Mouse (Mus musculus): ENCODE measurements around the gene Lmo7. TPM values are rescaled to one million over a fixed set of nuclear protein-coding genes. Genes with fewer than 3 reads are reported as not detected.
A peak's percentile ranks its signal among the peaks of the same experiment; 100 is the strongest.

The Lmo7 gene
- 1.6 and 2.5 TPM in 2 replicates for polyA plus RNA-seq (2014; fragmentation: Nextera tagmentation; extraction: Ambion mirVana)

- peak within 1 kb of the TSS; percentile 65 for H3K9ac ChIP-seq
- peak; percentile 44 for DNase-seq (ENCODE audit: low spot score)
- H3K9me3 ChIP-seq (ENCODE audit: control insufficient read depth, low read length), result no peaks in the 10 kb centered on the region
- ATAC-seq (ENCODE audit: low FRiP score), result peak; percentile 68
- whole genome bisulfite sequencing, result under 1% methylated on average over 44 of the region's 51 CpGs
- H3K27ac ChIP-seq, result no peak within 1 kb of the TSS
- H3K4me1 ChIP-seq (replicated peaks; ENCODE audit: control insufficient read depth, insufficient read depth, low read length), result peaks cover 10% of the 10 kb centered on the region
- H3K27me3 ChIP-seq (ENCODE audit: control insufficient read depth, insufficient read depth, low read length), result peaks cover 41% of the 10 kb centered on the region
- H3K36me3 ChIP-seq (replicated peaks; ENCODE audit: control insufficient read depth, insufficient read depth), result no peaks in the 10 kb centered on the region
- peak within 1 kb of the TSS; percentile 57 for H3K4me3 ChIP-seq (replicated peaks; ENCODE audit: low read length)
- peak within 1 kb of the TSS; percentile 99 for H3K4me2 ChIP-seq (replicated peaks)
Observed at GRCm38 (mm10) chr14:101729237-101729971, at the start of gene Lmo7, which contains the start of gene Gm9922. Lmo7 (plus strand) TSS chr14:101729957. Gm9922 (minus strand) TSS chr14:101729814.

DNA sequence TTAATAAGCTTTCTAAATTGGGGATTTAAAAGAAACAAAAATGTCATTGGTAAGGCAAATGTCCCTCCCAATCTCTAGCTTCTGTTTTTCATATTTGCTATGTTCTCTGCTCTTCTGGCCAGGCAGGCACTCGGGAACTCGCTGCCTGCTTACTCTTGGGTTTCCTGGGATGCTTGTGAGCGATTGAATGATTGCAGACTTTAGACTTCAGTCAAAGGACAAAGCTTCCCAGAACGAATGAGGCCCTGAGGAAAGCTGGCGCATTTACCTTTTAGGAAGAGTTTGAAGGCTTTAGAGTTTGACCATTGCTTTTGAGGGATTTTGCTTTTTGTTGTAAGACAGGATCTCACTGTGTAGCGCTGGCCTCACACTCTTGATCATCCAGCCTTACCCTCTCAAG lies 42.1 kb upstream of the Lmo7 start:
- 87% methylated on average over 6 of the region's 6 CpGs for WGBS
- Histone ChIP-seq H3K27ac (no peak overlapping the region), H3K36me3 (replicated peaks; ENCODE audit: control insufficient read depth, insufficient read depth) (peaks cover 28% of the 10 kb centered on the region), H3K9ac (no peak overlapping the region), H3K4me3 (replicated peaks; ENCODE audit: low read length) (no peak overlapping the region), H3K27me3 (ENCODE audit: control insufficient read depth, insufficient read depth, low read length) (no peaks in the 10 kb centered on the region), H3K9me3 (ENCODE audit: control insufficient read depth, low read length) (no peaks in the 10 kb centered on the region), H3K4me1 (replicated peaks; ENCODE audit: control insufficient read depth, insufficient read depth, low read length) (no peaks in the 10 kb centered on the region), H3K4me2 (replicated peaks) (no peak overlapping the region)
- no peak for DNase-seq (ENCODE audit: low spot score)
- ATAC-seq (ENCODE audit: low FRiP score), result no peak

DNA sequence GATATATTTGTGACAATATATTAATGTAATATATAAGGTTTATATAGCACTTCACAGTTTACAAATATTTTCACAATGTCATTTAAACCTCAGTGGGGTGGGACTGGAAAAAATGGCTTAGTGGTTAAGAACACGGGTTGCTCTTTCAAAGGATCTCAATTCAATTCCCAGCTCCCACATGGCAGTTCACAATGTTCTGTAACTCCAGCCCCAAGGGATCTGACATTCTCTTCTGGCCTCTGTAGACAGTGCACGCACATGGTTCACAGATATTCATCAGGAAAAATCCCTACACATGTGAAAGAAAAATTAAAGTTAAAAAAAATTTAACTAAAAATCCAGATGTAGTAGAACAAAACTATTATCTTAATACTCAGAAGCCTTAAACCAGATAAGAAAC lies 41.4 kb upstream of the Lmo7 start:
- no peak overlapping the region for H3K4me3 ChIP-seq (replicated peaks; ENCODE audit: low read length)
- H3K27me3 ChIP-seq (ENCODE audit: control insufficient read depth, insufficient read depth, low read length), result no peaks in the 10 kb centered on the region
- peaks cover 30% of the 10 kb centered on the region for H3K36me3 ChIP-seq (replicated peaks; ENCODE audit: control insufficient read depth, insufficient read depth)
- H3K4me2 ChIP-seq (replicated peaks), result no peak overlapping the region
- H3K4me1 ChIP-seq (replicated peaks; ENCODE audit: control insufficient read depth, insufficient read depth, low read length), result no peaks in the 10 kb centered on the region
- no peak overlapping the region for H3K27ac ChIP-seq
- no peak overlapping the region for H3K9ac ChIP-seq
- 66% methylated on average over 2 of the region's 2 CpGs for WGBS
- DNase-seq (ENCODE audit: low spot score) (no peak), ATAC-seq (ENCODE audit: low FRiP score) (no peak)
- no peaks in the 10 kb centered on the region for H3K9me3 ChIP-seq (ENCODE audit: control insufficient read depth, low read length)

GRCm38 (mm10) chr14:101704479-101704878 lies 25.3 kb upstream of the Lmo7 start:
- 81% methylated on average over 4 of the region's 4 CpGs for WGBS
- H3K4me2 ChIP-seq (replicated peaks), result no peak overlapping the region
- no peak for DNase-seq (ENCODE audit: low spot score)

DNA sequence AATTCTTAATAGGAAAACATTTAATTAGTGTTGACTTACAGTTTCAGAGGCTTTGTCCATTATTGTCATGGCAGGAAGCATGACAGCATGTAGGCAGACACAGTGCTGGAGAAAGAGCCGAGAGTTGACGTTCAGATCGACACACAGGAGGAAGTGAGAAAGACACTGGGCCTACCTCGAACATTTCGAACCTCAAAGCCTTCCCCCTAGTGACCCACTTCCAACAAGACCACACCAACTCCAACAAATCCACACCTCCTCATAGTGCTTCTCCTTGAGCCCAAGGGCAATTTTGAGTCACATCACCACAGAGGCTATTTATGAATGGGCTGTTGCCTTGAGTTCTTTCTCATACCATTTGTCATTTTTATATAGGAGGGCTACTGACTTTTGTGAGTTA lies 22.7 kb upstream of the Lmo7 start:
- Histone ChIP-seq H3K4me2 (replicated peaks) (no peak overlapping the region), H3K9ac (no peak overlapping the region), H3K27ac (no peak overlapping the region), H3K27me3 (ENCODE audit: control insufficient read depth, insufficient read depth, low read length) (no peaks in the 10 kb centered on the region), H3K9me3 (ENCODE audit: control insufficient read depth, low read length) (no peaks in the 10 kb centered on the region), H3K4me3 (replicated peaks; ENCODE audit: low read length) (no peak overlapping the region), H3K36me3 (replicated peaks; ENCODE audit: control insufficient read depth, insufficient read depth) (no peaks in the 10 kb centered on the region), H3K4me1 (replicated peaks; ENCODE audit: control insufficient read depth, insufficient read depth, low read length) (no peaks in the 10 kb centered on the region)
- ATAC-seq (ENCODE audit: low FRiP score) (no peak), DNase-seq (ENCODE audit: low spot score) (no peak)
- WGBS, result 87% methylated on average over 5 of the region's 5 CpGs

More at GRCm38 (mm10) chr14:101704479-101704878, 25.3 kb upstream of the Lmo7 start:
- Histone ChIP-seq H3K4me3 (replicated peaks; ENCODE audit: low read length) (no peak overlapping the region), H3K9me3 (ENCODE audit: control insufficient read depth, low read length) (no peaks in the 10 kb centered on the region), H3K27me3 (ENCODE audit: control insufficient read depth, insufficient read depth, low read length) (no peaks in the 10 kb centered on the region), H3K4me1 (replicated peaks; ENCODE audit: control insufficient read depth, insufficient read depth, low read length) (no peaks in the 10 kb centered on the region), H3K27ac (no peak overlapping the region), H3K9ac (no peak overlapping the region), H3K36me3 (replicated peaks; ENCODE audit: control insufficient read depth, insufficient read depth) (no peaks in the 10 kb centered on the region)
- no peak for ATAC-seq (ENCODE audit: low FRiP score)

DNA sequence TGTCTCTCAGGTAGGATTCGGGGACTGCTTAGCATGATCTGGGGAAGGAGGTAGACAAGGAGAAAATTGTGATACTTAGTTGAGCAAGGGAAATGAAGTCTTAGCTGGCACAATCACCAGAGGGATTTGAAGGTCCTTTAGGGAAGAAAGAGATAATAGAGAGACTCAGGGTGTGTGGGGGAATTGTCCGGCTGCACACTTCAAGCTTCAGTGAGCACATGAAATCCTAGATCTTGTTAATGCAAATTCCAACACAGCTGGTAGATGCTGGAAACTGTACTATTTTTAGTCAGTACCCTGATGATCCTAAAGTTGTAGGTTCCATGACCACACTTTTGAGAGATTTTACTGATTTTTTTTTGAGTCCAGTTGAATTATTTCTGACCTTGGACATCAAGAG lies 15.3 kb upstream of the Lmo7 start:
- Histone ChIP-seq H3K4me3 (replicated peaks; ENCODE audit: low read length) (no peak overlapping the region), H3K4me1 (replicated peaks; ENCODE audit: control insufficient read depth, insufficient read depth, low read length) (no peaks in the 10 kb centered on the region), H3K9me3 (ENCODE audit: control insufficient read depth, low read length) (no peaks in the 10 kb centered on the region), H3K27me3 (ENCODE audit: control insufficient read depth, insufficient read depth, low read length) (no peaks in the 10 kb centered on the region), H3K4me2 (replicated peaks) (no peak overlapping the region), H3K36me3 (replicated peaks; ENCODE audit: control insufficient read depth, insufficient read depth) (no peaks in the 10 kb centered on the region), H3K27ac (no peak overlapping the region), H3K9ac (no peak overlapping the region)
- DNase-seq (ENCODE audit: low spot score), result no peak
- ATAC-seq (ENCODE audit: low FRiP score), result no peak
- WGBS, result 56% methylated on average over 2 of the region's 2 CpGs

GRCm38 (mm10) chr14:101729972-101730692 lies 375 bp downstream of the Lmo7 start:
- Histone ChIP-seq H3K4me1 (replicated peaks; ENCODE audit: control insufficient read depth, insufficient read depth, low read length) (peaks cover 10% of the 10 kb centered on the region), H3K9ac (peak overlapping the region; percentile 65; the same call in 1 of the 2 replicates), H3K4me3 (replicated peaks; ENCODE audit: low read length) (peak overlapping the region; percentile 57), H3K4me2 (replicated peaks) (peak overlapping the region; percentile 99), H3K27me3 (ENCODE audit: control insufficient read depth, insufficient read depth, low read length) (peaks cover 41% of the 10 kb centered on the region), H3K27ac (no peak overlapping the region), H3K9me3 (ENCODE audit: control insufficient read depth, low read length) (no peaks in the 10 kb centered on the region), H3K36me3 (replicated peaks; ENCODE audit: control insufficient read depth, insufficient read depth) (no peaks in the 10 kb centered on the region)
- WGBS, result 1% methylated on average over 28 of the region's 28 CpGs
- peak; percentile 41; the same call in 1 of the 2 replicates for ATAC-seq (ENCODE audit: low FRiP score)
- DNase-seq (ENCODE audit: low spot score), result no peak

DNA sequence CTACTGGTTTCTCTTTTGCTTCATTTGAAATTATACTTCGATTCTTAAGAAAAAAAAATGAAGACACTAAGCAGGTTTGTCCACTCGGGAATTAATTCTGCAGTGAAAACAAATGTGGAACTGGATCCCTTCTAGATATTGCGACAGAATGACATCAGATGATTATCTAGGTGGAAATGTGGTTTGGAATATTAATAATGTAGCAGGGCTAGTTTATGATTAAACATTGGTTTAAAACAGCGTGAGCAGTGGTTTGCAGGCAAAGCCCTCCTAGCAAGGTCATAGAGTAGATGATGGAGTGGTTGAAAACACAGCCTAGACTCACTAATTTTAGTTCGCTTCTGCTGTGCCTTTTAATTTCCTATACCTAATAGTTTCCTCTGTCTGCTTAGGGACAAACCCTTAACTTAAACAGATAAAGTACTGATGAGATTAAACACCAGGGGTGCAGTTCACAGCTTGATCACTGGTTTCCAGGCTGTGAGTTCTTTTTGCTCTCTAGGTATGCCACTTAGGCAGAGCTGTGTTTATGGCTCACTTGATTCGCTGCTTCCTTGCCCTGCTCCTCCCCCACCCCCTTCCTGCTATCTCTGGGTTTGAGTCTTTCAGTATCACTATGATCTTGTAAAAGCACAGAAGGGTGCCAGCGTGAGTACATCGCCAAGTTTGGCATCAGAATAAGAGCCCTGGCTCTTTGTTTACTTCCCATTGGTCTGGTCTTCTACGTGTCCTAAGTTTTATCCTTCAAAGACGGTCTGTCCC lies 4.0 kb downstream of the Lmo7 start:
- Histone ChIP-seq H3K9me3 (ENCODE audit: control insufficient read depth, low read length) (no peaks in the 10 kb centered on the region), H3K4me3 (replicated peaks; ENCODE audit: low read length) (no peak overlapping the region), H3K9ac (no peak overlapping the region), H3K4me2 (replicated peaks) (no peak overlapping the region), H3K27ac (no peak overlapping the region), H3K27me3 (ENCODE audit: control insufficient read depth, insufficient read depth, low read length) (peaks cover 26% of the 10 kb centered on the region), H3K36me3 (replicated peaks; ENCODE audit: control insufficient read depth, insufficient read depth) (no peaks in the 10 kb centered on the region), H3K4me1 (replicated peaks; ENCODE audit: control insufficient read depth, insufficient read depth, low read length) (peaks cover 10% of the 10 kb centered on the region)
- DNase-seq (ENCODE audit: low spot score) (no peak), ATAC-seq (ENCODE audit: low FRiP score) (no peak)
- WGBS, result 30% methylated on average over 10 of the region's 10 CpGs

DNA sequence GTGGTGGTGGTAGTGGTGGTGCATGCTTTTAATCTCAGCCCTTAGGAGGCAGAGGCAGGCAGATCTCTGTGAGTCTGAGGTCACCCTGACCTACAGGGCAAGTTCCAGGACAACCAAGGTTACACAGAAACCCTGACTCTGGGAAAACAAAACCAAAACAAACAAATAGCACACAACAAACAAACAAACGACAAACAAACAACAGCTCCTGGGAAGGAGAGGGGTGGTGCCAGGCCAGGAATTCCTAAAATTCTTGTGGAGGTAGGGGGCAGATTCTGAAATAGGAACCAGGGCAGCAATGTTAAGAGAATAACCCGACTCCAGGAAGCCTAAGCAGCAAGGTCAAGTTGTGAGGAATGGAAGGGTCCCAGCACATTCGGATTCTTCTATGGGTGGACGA lies 7.7 kb downstream of the Lmo7 start:
- no peak for DNase-seq (ENCODE audit: low spot score)
- Histone ChIP-seq H3K9ac (no peak overlapping the region), H3K27ac (no peak overlapping the region), H3K4me2 (replicated peaks) (no peak overlapping the region), H3K27me3 (ENCODE audit: control insufficient read depth, insufficient read depth, low read length) (no peaks in the 10 kb centered on the region; the same call in 1 of the 2 replicates), H3K4me3 (replicated peaks; ENCODE audit: low read length) (no peak overlapping the region), H3K36me3 (replicated peaks; ENCODE audit: control insufficient read depth, insufficient read depth) (no peaks in the 10 kb centered on the region), H3K9me3 (ENCODE audit: control insufficient read depth, low read length) (no peaks in the 10 kb centered on the region), H3K4me1 (replicated peaks; ENCODE audit: control insufficient read depth, insufficient read depth, low read length) (no peaks in the 10 kb centered on the region)
- 86% methylated on average over 4 of the region's 4 CpGs for WGBS
- no peak for ATAC-seq (ENCODE audit: low FRiP score)
